Mouse (Mus musculus) heart, adult 2 months (tissue): Measurements from ENCODE around the gene Hnrnpf.

Experiments
- CTCF ChIP-seq: fragments of 200-600 bp; IDR thresholded peaks from 2 replicates; pipeline ENCODE4 v1.8.1; 2022; ENCODE audit warnings: antibody characterized with exemption, mild to moderate bottlenecking, moderate library complexity
- EP300 ChIP-seq: fragments of 200-500 bp; IDR thresholded peaks from 2 replicates; pipeline ENCODE4 v1.6.1; 2011; ENCODE audit warnings: low read depth, low read length, control low read depth; ENCODE audit not compliant: insufficient read depth

GRCm38 (mm10) chr6:117907301-117907978 is 7.3 kb downstream of the Hnrnpf start:
- TF ChIP-seq CTCF (peak; percentile 31), EP300 (no peak)
